Mouse (Mus musculus) brain, embryonic 14.5 days (tissue): ENCODE measurements around the gene Egfl7.

Experiments
- CTCF ChIP-seq: fragments of 200-500 bp; IDR thresholded peaks from 2 replicates; pipeline ENCODE4 v1.5.1; 2012; ENCODE audit warnings: inconsistent platforms, mild to moderate bottlenecking, moderate library complexity, borderline replicate concordance; ENCODE audit not compliant: insufficient read depth, insufficient read length; ENCODE audit errors: extremely low read depth
- POLR2A ChIP-seq: fragments of 200-500 bp; IDR thresholded peaks from 2 replicates; pipeline ENCODE4 v1.6.1; 2012; ENCODE audit warnings: mild to moderate bottlenecking, inconsistent platforms, borderline replicate concordance; ENCODE audit not compliant: poor library complexity, insufficient read depth, insufficient read length, severe bottlenecking; ENCODE audit errors: extremely low read depth

GRCm38 (mm10) chr2:26594934-26595724, 15.3 kb downstream of the Egfl7 start:
- TF ChIP-seq CTCF (no peak), POLR2A (no peak)
